9 mouse cellular contexts compared by ENCODE assay signal in genomic region chr7:27167475-27168094, GRCm38 (mm10). TPM values are rescaled to one million over a fixed set of nuclear protein-coding genes. Genes with fewer than 3 reads are reported as not detected.
DNase-seq lines count a peak whose midpoint lies in the region; ATAC-seq and TF ChIP-seq lines count a peak whose summit lies in the region.
"Had no signal": no experiment of that assay in that cellular context is flagged by ENCODE, and none has a peak within 500 bp of the region (broad histone marks: within the 10 kb centered on the region; RNA-seq: fewer than 3 reads in every experiment).

No protein-coding gene starts in this region.

- no peak for TF ChIP-seq RAD21 in MEL (IDR thresholded peaks at IDR 0.05; ENCODE audit: low read depth, low read length)

- TF ChIP-seq EP300 in MEL (IDR thresholded peaks at IDR 0.05; ENCODE audit: low read depth in 1 of 2, low read length in 2 of 2), result no peak

- H3K79me2 ChIP-seq in MEL (ENCODE audit: control insufficient read depth, insufficient read depth, low read length, poor library complexity), result peaks cover 11% of the 10 kb centered on the region

- H3K4me1 ChIP-seq in heart, embryonic 10.5 days, result peaks cover 40% of the 10 kb centered on the region
- peaks cover 7 to 10% of the 10 kb centered on the region in 2 experiments; a peak in 3 of 4 replicates for H3K4me1 ChIP-seq in MEL (ENCODE audit: control insufficient read depth in 1 of 2, insufficient read depth in 2 of 2, low read length in 2 of 2)
- peaks cover 18% of the 10 kb centered on the region for H3K4me1 ChIP-seq in hindbrain, embryonic 11.5 days (replicated peaks; ENCODE audit: control insufficient read depth, insufficient read depth, low read length)

- H3K27me3 ChIP-seq in heart, embryonic 10.5 days (ENCODE audit: insufficient read depth, poor library complexity, severe bottlenecking), result no peaks in the 10 kb centered on the region
- no peaks in the 10 kb centered on the region for H3K27me3 ChIP-seq in MEL (ENCODE audit: control insufficient read depth in 1 of 2, insufficient read depth in 2 of 2, low read length in 2 of 2)
- no peaks in the 10 kb centered on the region for H3K27me3 ChIP-seq in hindbrain, embryonic 11.5 days (ENCODE audit: control insufficient read depth, insufficient read depth, low read length)

- peaks cover 41% of the 10 kb centered on the region for H3K36me3 ChIP-seq in heart, embryonic 10.5 days
- peaks cover 0 to 3% of the 10 kb centered on the region in 2 experiments; a peak in 1 of 4 replicates for H3K36me3 ChIP-seq in MEL (ENCODE audit: control insufficient read depth in 1 of 2, insufficient read depth in 2 of 2, low read length in 2 of 2)
- peaks cover 5% of the 10 kb centered on the region; the same call in 1 of the 2 replicates for H3K36me3 ChIP-seq in hindbrain, embryonic 11.5 days (ENCODE audit: control insufficient read depth, insufficient read depth, low read length)

- no peak for DNase-seq in heart, embryonic 10.5 days (ENCODE audit: low spot score)
- DNase-seq in heart, postnatal 10 days, result no peak
- no peak for DNase-seq in MEL (ENCODE audit: low read depth, low spot score)
- no peak for DNase-seq in hindbrain, embryonic 11.5 days (ENCODE audit: low spot score)
- DNase-seq in thymus, postnatal 0 days (ENCODE audit: low spot score), result no peak
- no peak for DNase-seq in retina, embryonic 14.5 days (ENCODE audit: low spot score)
- no peak for DNase-seq in gastrocnemius, postnatal 10 days

- peak; percentile 0; the same call in 1 of the 2 replicates for ATAC-seq in hindbrain, embryonic 11.5 days (ENCODE audit: low FRiP score)
- ATAC-seq in megakaryocyte progenitor cell, adult 5-6 weeks (replicated peaks; ENCODE audit: poor library complexity), result peak; percentile 2

- no peak for TF ChIP-seq POLR2A in MEL (IDR thresholded peaks at IDR 0.05; ENCODE audit: control insufficient read depth in 1 of 2, insufficient read depth in 1 of 2, low read depth in 1 of 2, low read length in 2 of 2, poor library complexity in 1 of 2)

- no peaks in the 10 kb centered on the region for H3K9me3 ChIP-seq in heart, embryonic 10.5 days
- H3K9me3 ChIP-seq in MEL (replicated peaks; ENCODE audit: insufficient read depth, low read length), result no peaks in the 10 kb centered on the region
- H3K9me3 ChIP-seq in hindbrain, embryonic 11.5 days (ENCODE audit: control insufficient read depth, low read length), result no peaks in the 10 kb centered on the region

- intact Hi-C loops in heart, postnatal 10 days (cut with DNase I), result loop anchor here (2.0 to 10.0 kb wide), 2 partner anchors 61 to 307 kb away; partner anchors contain the start of genes Itpkc and Sertad3

- WGBS in heart, embryonic 10.5 days, result 80% methylated on average over 11 of the region's 11 CpGs
- WGBS in hindbrain, embryonic 11.5 days, result 78% methylated on average over 11 of the region's 11 CpGs

- peak overlapping the region; percentile 46 for H3K4me2 ChIP-seq in hindbrain, embryonic 11.5 days (replicated peaks; ENCODE audit: low read depth, low read length)

- peak overlapping the region; percentile 80 for H3K4me3 ChIP-seq in heart, embryonic 10.5 days
- H3K4me3 ChIP-seq in MEL (ENCODE audit: control insufficient read depth in 1 of 2, insufficient read depth in 1 of 2, low read depth in 2 of 2, low read length in 2 of 2), result peak overlapping the region; percentile 69 to 73
- H3K4me3 ChIP-seq in hindbrain, embryonic 11.5 days (ENCODE audit: low read depth, low read length), result peak overlapping the region; percentile 65

- peak overlapping the region; percentile 88 for H3K9ac ChIP-seq in MEL (ENCODE audit: control insufficient read depth, low read depth, low read length, poor library complexity, severe bottlenecking)
- peak overlapping the region; percentile 60 for H3K9ac ChIP-seq in hindbrain, embryonic 11.5 days (ENCODE audit: low read depth, low read length)

- TF ChIP-seq CTCF in MEL (IDR thresholded peaks at IDR 0.05 in 2 of 3, conservative IDR thresholded peaks at IDR 0.05 in 1 of 3; ENCODE audit: control insufficient read depth in 1 of 3, insufficient read depth in 1 of 3, low read depth in 2 of 3, low read length in 3 of 3, poor library complexity in 1 of 3, severe bottlenecking in 1 of 3), result no peak

- peak overlapping the region; percentile 98 for H3K27ac ChIP-seq in heart, embryonic 10.5 days
- H3K27ac ChIP-seq in MEL (ENCODE audit: control insufficient read depth, low read depth, low read length), result peak overlapping the region; percentile 96
- H3K27ac ChIP-seq in hindbrain, embryonic 11.5 days (ENCODE audit: low read depth, low read length), result peak overlapping the region; percentile 98

TF ChIP-seq in MEL, 35 proteins besides CTCF, POLR2A, EP300 and RAD21:
- 0 out of 2 replicates have a peak, but pooled peaks have one; percentile 13 for TF ChIP-seq MAFK (IDR thresholded peaks at IDR 0.05; ENCODE audit: borderline replicate concordance, low read depth, low read length)
- peak; percentile 87 for TF ChIP-seq MAX (IDR thresholded peaks at IDR 0.05; ENCODE audit: low read length)
- no peak for TF ChIP-seq CHD1 (IDR thresholded peaks at IDR 0.05; ENCODE audit: low read depth, low read length)
- TF ChIP-seq MYC (IDR thresholded peaks at IDR 0.05; ENCODE audit: low read depth, low read length), result peak; percentile 63
- TF ChIP-seq MEF2A (IDR thresholded peaks at IDR 0.05; ENCODE audit: extremely low read depth, insufficient replicate concordance, low read depth, low read length, poor library complexity, severe bottlenecking), result no peak
- TF ChIP-seq KAT2A (conservative IDR thresholded peaks at IDR 0.05; ENCODE audit: low read depth, low read length), result 0 out of 2 replicates have a peak, but pooled peaks have one; percentile 20
- no peak for TF ChIP-seq RCOR1 (IDR thresholded peaks at IDR 0.05; ENCODE audit: low read depth, low read length)
TF ChIP-seq in MEL: peak in this region for 4.

RNA-seq across cellular contexts. Expression of gene Egln2, which starts 1.0 kb away (rescaled TPM):
- polyA plus RNA-seq in heart, embryonic 10.5 days (2016; fragmentation: Nextera tagmentation; extraction: Ambion mirVana), result 66.5 and 73.0 TPM in 2 replicates
- total RNA-seq in heart, postnatal 10 days (2021), result 10 to 100 TPM; 57.9 to 59.4 TPM
- 61.8 and 69.5 TPM in 2 replicates for total RNA-seq in MEL (2012; rRNA removed)
- 10 to 100 TPM in 1 of 2 experiments, not detected in 1; 80.1 TPM for polyA plus RNA-seq in MEL (2012; ENCODE audit: insufficient read depth in 1 of 2, insufficient read length in 2 of 2, low read depth in 1 of 2, low replicate concordance in 2 of 2, missing spikeins in 1 of 2)
- polyA plus RNA-seq in hindbrain, embryonic 11.5 days (2014; fragmentation: Nextera tagmentation; extraction: Ambion mirVana), result 37.2 and 43.2 TPM in 2 replicates
- total RNA-seq in megakaryocyte progenitor cell, adult 5-6 weeks (2015), result 7.8 and 7.9 TPM in 2 replicates
- total RNA-seq in megakaryocyte progenitor cell, adult 5-6 weeks (2017), result 26.2 and 26.3 TPM in 2 replicates
- polyA plus RNA-seq in thymus, postnatal 0 days (2015; fragmentation: Nextera tagmentation; extraction: Ambion mirVana), result 52.4 and 59.5 TPM in 2 replicates
- total RNA-seq in gastrocnemius, postnatal 10 days (2021), result 10 to 100 TPM; 83.9 to 91.4 TPM

RNA-seq across cellular contexts. Expression of gene Rab4b, which starts 11.1 kb away (rescaled TPM):
- 59.4 and 63.2 TPM in 2 replicates for polyA plus RNA-seq in heart, embryonic 10.5 days (2016; fragmentation: Nextera tagmentation; extraction: Ambion mirVana)
- total RNA-seq in heart, postnatal 10 days (2021), result 10 to 100 TPM; 21.9 to 22.8 TPM
- total RNA-seq in MEL (2012; rRNA removed), result 6.7 and 9.7 TPM in 2 replicates
- polyA plus RNA-seq in MEL (2012; ENCODE audit: insufficient read depth in 1 of 2, insufficient read length in 2 of 2, low read depth in 1 of 2, low replicate concordance in 2 of 2, missing spikeins in 1 of 2), result 10 to 100 TPM in 1 of 2 experiments, not detected in 1; 32.6 TPM
- polyA plus RNA-seq in hindbrain, embryonic 11.5 days (2014; fragmentation: Nextera tagmentation; extraction: Ambion mirVana), result 68.9 and 75.4 TPM in 2 replicates
- total RNA-seq in megakaryocyte progenitor cell, adult 5-6 weeks (2015), result 43.2 and 43.5 TPM in 2 replicates
- total RNA-seq in megakaryocyte progenitor cell, adult 5-6 weeks (2017), result 8.5 and 9.8 TPM in 2 replicates
- 125 and 131 TPM in 2 replicates for polyA plus RNA-seq in thymus, postnatal 0 days (2015; fragmentation: Nextera tagmentation; extraction: Ambion mirVana)
- 10 to 100 TPM; 22.7 to 25.2 TPM for total RNA-seq in gastrocnemius, postnatal 10 days (2021)

RNA-seq across cellular contexts. Expression of gene Gm21983, which starts 13.3 kb away (rescaled TPM):
- polyA plus RNA-seq in heart, embryonic 10.5 days (2016; fragmentation: Nextera tagmentation; extraction: Ambion mirVana), result not detected in 2 replicates
- under 1 TPM in 1 of 2 experiments, not detected in 1; 0.31 TPM for total RNA-seq in heart, postnatal 10 days (2021)
- not detected in 2 replicates for total RNA-seq in MEL (2012; rRNA removed)
- polyA plus RNA-seq in MEL (2012; ENCODE audit: insufficient read depth in 1 of 2, insufficient read length in 2 of 2, low read depth in 1 of 2, low replicate concordance in 2 of 2, missing spikeins in 1 of 2), result under 1 TPM in 1 of 2 experiments, not detected in 1; 0.22 TPM
- 0.39 TPM in 1 of 2 replicates, not detected in the other for polyA plus RNA-seq in hindbrain, embryonic 11.5 days (2014; fragmentation: Nextera tagmentation; extraction: Ambion mirVana)
- total RNA-seq in megakaryocyte progenitor cell, adult 5-6 weeks (2015), result not detected in 2 replicates
- total RNA-seq in megakaryocyte progenitor cell, adult 5-6 weeks (2017), result not detected in 2 replicates
- polyA plus RNA-seq in thymus, postnatal 0 days (2015; fragmentation: Nextera tagmentation; extraction: Ambion mirVana), result not detected in 2 replicates
- not detected for total RNA-seq in gastrocnemius, postnatal 10 days (2021)
- total RNA-seq: gastrocnemius, postnatal 4 days had no signal

RNA-seq across cellular contexts. Expression of gene Mia, which starts 13.4 kb away (rescaled TPM):
- 1.0 and 1.5 TPM in 2 replicates for polyA plus RNA-seq in heart, embryonic 10.5 days (2016; fragmentation: Nextera tagmentation; extraction: Ambion mirVana)
- not detected for total RNA-seq in heart, postnatal 10 days (2021)
- total RNA-seq in MEL (2012; rRNA removed), result 2.0 and 2.1 TPM in 2 replicates
- polyA plus RNA-seq in MEL (2012; ENCODE audit: insufficient read depth in 1 of 2, insufficient read length in 2 of 2, low read depth in 1 of 2, low replicate concordance in 2 of 2, missing spikeins in 1 of 2), result 1 to 10 TPM in 1 of 2 experiments, not detected in 1; 2.8 TPM
- polyA plus RNA-seq in hindbrain, embryonic 11.5 days (2014; fragmentation: Nextera tagmentation; extraction: Ambion mirVana), result 3.4 and 3.7 TPM in 2 replicates
- total RNA-seq in megakaryocyte progenitor cell, adult 5-6 weeks (2015), result 0.24 TPM in 1 of 2 replicates, not detected in the other
- not detected in 2 replicates for total RNA-seq in megakaryocyte progenitor cell, adult 5-6 weeks (2017)
- polyA plus RNA-seq in thymus, postnatal 0 days (2015; fragmentation: Nextera tagmentation; extraction: Ambion mirVana), result 3.1 and 3.4 TPM in 2 replicates
- not detected for total RNA-seq in gastrocnemius, postnatal 10 days (2021)
- total RNA-seq: gastrocnemius, postnatal 4 days had no signal

RNA-seq across cellular contexts. Expression of gene Cyp2t4, which starts 14.1 kb away (rescaled TPM):
- 0.11 TPM in 1 of 2 replicates, not detected in the other for polyA plus RNA-seq in heart, embryonic 10.5 days (2016; fragmentation: Nextera tagmentation; extraction: Ambion mirVana)
- total RNA-seq in heart, postnatal 10 days (2021), result not detected
- total RNA-seq in MEL (2012; rRNA removed), result not detected in 2 replicates
- polyA plus RNA-seq in MEL (2012; ENCODE audit: insufficient read depth in 1 of 2, insufficient read length in 2 of 2, low read depth in 1 of 2, low replicate concordance in 2 of 2, missing spikeins in 1 of 2), result under 1 TPM in 1 of 2 experiments, not detected in 1; 0.28 TPM
- polyA plus RNA-seq in hindbrain, embryonic 11.5 days (2014; fragmentation: Nextera tagmentation; extraction: Ambion mirVana), result 0.11 TPM in 1 of 2 replicates, not detected in the other
- total RNA-seq in megakaryocyte progenitor cell, adult 5-6 weeks (2015), result not detected in 2 replicates
- total RNA-seq in megakaryocyte progenitor cell, adult 5-6 weeks (2017), result not detected in 2 replicates
- polyA plus RNA-seq in thymus, postnatal 0 days (2015; fragmentation: Nextera tagmentation; extraction: Ambion mirVana), result 0.10 TPM in 1 of 2 replicates, not detected in the other
- not detected for total RNA-seq in gastrocnemius, postnatal 10 days (2021)
- total RNA-seq: gastrocnemius, postnatal 4 days had no signal
